Mouse (Mus musculus): ENCODE measurements around the gene Ankrd65. TPM values are rescaled to one million over a fixed set of nuclear protein-coding genes. Genes with fewer than 3 reads are reported as not detected.

Ankrd65 gene
- total RNA-seq, 2 experiments from 2014 or later = not detected

GRCm38 (mm10) chr4:155840076-155841002 lies 50.1 kb downstream of the Ankrd65 start:
- intact Hi-C loops (cut with DNase I) = no loop called here

DNA sequence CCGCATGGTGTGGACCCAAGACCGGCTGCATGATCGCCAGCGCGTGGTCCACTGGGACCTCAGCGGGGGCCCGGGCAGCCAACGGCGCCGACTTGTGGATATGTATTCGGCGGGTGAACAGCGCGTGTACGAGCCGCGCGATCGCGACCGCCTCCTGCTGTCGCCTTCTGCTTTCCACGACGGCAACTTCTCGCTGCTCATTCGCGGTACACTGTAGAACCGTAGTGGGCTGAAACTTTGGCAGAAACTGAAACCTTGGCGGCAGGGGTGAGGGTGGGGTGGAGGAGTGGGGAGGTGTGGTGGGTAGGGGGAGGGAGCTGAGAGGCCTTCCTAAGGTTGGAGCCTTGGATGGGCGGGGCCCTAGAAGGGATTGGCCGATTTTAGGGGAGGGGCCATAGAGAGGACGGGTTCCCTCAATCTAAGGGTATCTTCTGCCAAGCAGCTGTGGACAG lies 50.8 kb downstream of the Ankrd65 start:
- peak in 1 of 2 experiments; percentile 29 for DNase-seq (ENCODE audit: low spot score in 2 of 2)
- intact Hi-C loops (cut with DNase I) = no loop called here

More at GRCm38 (mm10) chr4:155840076-155841002, 50.1 kb downstream of the Ankrd65 start:
- DNase-seq (ENCODE audit: low spot score in 2 of 2) = no peak

DNA sequence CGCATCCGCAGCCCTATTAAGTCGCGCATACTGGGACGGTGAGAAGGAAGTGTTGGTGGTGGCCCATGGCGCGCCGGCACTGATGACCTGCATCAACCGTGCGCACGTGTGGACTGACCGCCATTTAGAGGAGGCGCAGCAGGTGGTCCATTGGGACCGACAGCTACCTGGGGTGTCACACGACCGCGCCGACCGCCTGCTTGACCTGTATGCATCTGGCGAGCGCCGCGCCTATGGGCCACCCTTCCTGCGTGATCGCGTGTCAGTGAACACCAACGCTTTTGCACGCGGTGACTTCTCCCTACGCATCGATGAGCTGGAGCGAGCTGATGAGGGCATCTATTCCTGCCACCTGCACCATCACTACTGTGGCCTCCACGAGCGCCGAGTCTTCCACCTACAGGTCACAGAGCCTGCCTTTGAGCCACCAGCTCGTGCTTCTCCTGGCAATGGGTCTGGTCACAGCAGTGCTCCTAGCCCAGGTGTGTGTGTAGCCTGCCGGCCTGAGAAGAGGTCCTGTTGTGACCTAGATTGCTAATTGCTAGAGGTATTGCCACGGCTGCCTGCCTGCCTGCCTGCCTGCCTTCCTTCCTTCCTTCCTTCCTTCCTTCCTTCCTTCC lies 51.5 kb downstream of the Ankrd65 start:
- no peak for DNase-seq (ENCODE audit: low spot score in 2 of 2)
- intact Hi-C loops (cut with DNase I) = no loop called here

GRCm38 (mm10) chr4:155843231-155843630 lies 53.0 kb downstream of the Ankrd65 start:
- DNase-seq (ENCODE audit: low spot score in 2 of 2) = no peak
- intact Hi-C loops (cut with DNase I) = no loop called here

- DNase-seq (ENCODE audit: low spot score in 2 of 2) = peak; percentile 92 to 93
- intact Hi-C loops (cut with DNase I) = no loop called here
These were observed 56.8 kb downstream of the Ankrd65 start, which contains the start of gene Dvl1 for GRCm38 (mm10) chr4:155846871-155847578. Gene Dvl1 (plus strand): TSS chr4:155847402.

- no peak for DNase-seq (ENCODE audit: low spot score in 2 of 2)
- intact Hi-C loops (cut with DNase I) = no loop called here
These were observed 57.5 kb downstream of the Ankrd65 start for GRCm38 (mm10) chr4:155847591-155848352.

- intact Hi-C loops (cut with DNase I) = no loop called here
- DNase-seq (ENCODE audit: low spot score in 2 of 2) = no peak
These were observed 58.3 kb downstream of the Ankrd65 start for GRCm38 (mm10) chr4:155848434-155849095.

Small RNA genes lying within 50 kb of the gene (microRNA-seq; reads per million reads assigned to microRNA genes)
- gene Gm27743 = 0 reads per million in 2 experiments

Other genes with a start within 250 kb of the Ankrd65 start
- 10 to 100 TPM; 58.8 to 61.7 TPM for gene Nadk, start 228.1 kb upstream of the Ankrd65 start, total RNA-seq (2021)
- 10 to 100 TPM; 49.9 to 51.5 TPM for gene Slc35e2, start 189.0 kb upstream of the Ankrd65 start, total RNA-seq (2021)
- gene Cdk11b, start 165.6 kb upstream of the Ankrd65 start, total RNA-seq (2021) = 10 to 100 TPM; 45.9 to 53.1 TPM
- not detected for gene Gm10563, start 145.0 kb upstream of the Ankrd65 start, total RNA-seq (2021)
- gene Mmp23, start 137.1 kb upstream of the Ankrd65 start, total RNA-seq (2021) = 1 to 10 TPM; 2.5 to 2.9 TPM
- 100 to 1,000 TPM; 112 to 113 TPM for gene Mib2, start 121.2 kb upstream of the Ankrd65 start, total RNA-seq (2021)
- 10 to 100 TPM; 26.5 to 29.2 TPM for gene Fndc10, start 96.1 kb upstream of the Ankrd65 start, total RNA-seq (2021)
- 10 to 100 TPM; 93.3 to 98.2 TPM for gene Ssu72, start 85.6 kb upstream of the Ankrd65 start, total RNA-seq (2021)
- gene Tmem240, start 55.6 kb upstream of the Ankrd65 start, total RNA-seq (2021) = 10 to 100 TPM; 58.0 to 61.9 TPM
- 10 to 100 TPM; 44.0 to 52.3 TPM for gene Atad3a, start 29.3 kb upstream of the Ankrd65 start, total RNA-seq (2021)
- gene Vwa1, start 15.7 kb upstream of the Ankrd65 start, total RNA-seq (2021) = 10 to 100 TPM; 14.0 to 16.6 TPM
- gene Tmem88b, start 4.6 kb upstream of the Ankrd65 start, total RNA-seq (2021) = 10 to 100 TPM; 16.8 to 20.7 TPM
- gene Mrpl20, start 12.4 kb downstream of the Ankrd65 start, total RNA-seq (2021) = 10 to 100 TPM; 93.9 to 97.9 TPM
- gene Ccnl2, start 22.1 kb downstream of the Ankrd65 start, total RNA-seq (2021) = 10 to 100 TPM; 65.7 to 78.1 TPM
- gene Aurkaip1, start 40.8 kb downstream of the Ankrd65 start, total RNA-seq (2021) = 100 to 1,000 TPM in 1 of 2 experiments, 10 to 100 TPM in 1; 99.6 to 104 TPM
- 1 to 10 TPM; 7.0 to 8.4 TPM for gene Mxra8, start 49.2 kb downstream of the Ankrd65 start, total RNA-seq (2021)
- 10 to 100 TPM; 87.9 to 88.0 TPM for gene Dvl1, start 57.0 kb downstream of the Ankrd65 start, total RNA-seq (2021)
- gene Tas1r3, start 72.9 kb downstream of the Ankrd65 start, total RNA-seq (2021) = under 1 TPM; 0.27 to 0.32 TPM
- 10 to 100 TPM; 25.5 to 31.8 TPM for gene Cptp, start 79.0 kb downstream of the Ankrd65 start, total RNA-seq (2021)
- 10 to 100 TPM; 38.1 to 38.5 TPM for gene Ints11, start 79.1 kb downstream of the Ankrd65 start, total RNA-seq (2021)
- gene Pusl1, start 101.3 kb downstream of the Ankrd65 start, total RNA-seq (2021) = 10 to 100 TPM; 60.5 to 65.5 TPM
- 100 to 1,000 TPM; 133 to 136 TPM for gene Acap3, start 101.4 kb downstream of the Ankrd65 start, total RNA-seq (2021)
- gene Ube2j2, start 153.4 kb downstream of the Ankrd65 start, total RNA-seq (2021) = 10 to 100 TPM; 71.9 to 72.7 TPM
- 10 to 100 TPM; 12.8 to 21.8 TPM for gene C1qtnf12, start 171.9 kb downstream of the Ankrd65 start, total RNA-seq (2021)
- gene B3galt6, start 202.2 kb downstream of the Ankrd65 start, total RNA-seq (2021) = 10 to 100 TPM in 1 of 2 experiments, 1 to 10 TPM in 1; 9.7 to 10.5 TPM
- 100 to 1,000 TPM; 182 to 184 TPM for gene Sdf4, start 202.4 kb downstream of the Ankrd65 start, total RNA-seq (2021)
- gene Tnfrsf4, start 223.4 kb downstream of the Ankrd65 start, total RNA-seq (2021) = 1 to 10 TPM; 2.0 to 2.1 TPM
- not detected for gene Tnfrsf18, start 235.7 kb downstream of the Ankrd65 start, total RNA-seq (2021)

All from left cerebral cortex, postnatal 25 days (tissue).